Mouse (Mus musculus) hindbrain, embryonic 13.5 days (tissue): ENCODE results near the gene Rtel1. TPM values are rescaled to one million over a fixed set of nuclear protein-coding genes. Genes with fewer than 3 reads are reported as not detected.
"Not testable (repeated sequence)": the region's sequence is repeated elsewhere in the genome, so short reads cannot be mapped to it uniquely, and the experiment has no call there.

Source experiments
- ATAC-seq: fragments of 200-750 bp; cut with Nextera tagmentation; 2 replicates; pipeline ENCODE4 v1.8.0; 2017; ENCODE audit warnings: moderate TSS enrichment; ENCODE audit not compliant: low FRiP score
- H3K27ac ChIP-seq: fragments of 300-500 bp; sonication (generic); 2 replicates; pipeline ENCODE4 v1.5.1; 2015; ENCODE audit warnings: inconsistent platforms, mild to moderate bottlenecking, moderate library complexity
- H3K27me3 ChIP-seq: fragments of 300-500 bp; sonication (generic); 2 replicates; pipeline ENCODE4 v1.6.1; 2015; ENCODE audit warnings: mild to moderate bottlenecking, inconsistent platforms
- H3K36me3 ChIP-seq: fragments of 300-500 bp; sonication (generic); 2 replicates; pipeline ENCODE4 v1.6.1; 2015; ENCODE audit warnings: mild to moderate bottlenecking, inconsistent platforms
- H3K4me1 ChIP-seq: fragments of 300-500 bp; sonication (generic); replicated peaks from 2 replicates; pipeline ENCODE4 v1.6.1; 2015; ENCODE audit warnings: inconsistent platforms
- H3K4me2 ChIP-seq: fragments of 300-500 bp; sonication (generic); 2 replicates; pipeline ENCODE4 v1.6.1; 2015; ENCODE audit warnings: inconsistent platforms, mild to moderate bottlenecking, moderate library complexity
- H3K4me3 ChIP-seq: fragments of 300-500 bp; sonication (generic); 2 replicates; pipeline ENCODE4 v1.5.1; 2015; ENCODE audit warnings: mild to moderate bottlenecking, inconsistent platforms
- H3K9ac ChIP-seq: fragments of 300-500 bp; sonication (generic); 2 replicates; pipeline ENCODE4 v1.6.1; 2015; ENCODE audit warnings: mild to moderate bottlenecking, inconsistent platforms
- H3K9me3 ChIP-seq: fragments of 300-500 bp; sonication (generic); 2 replicates; pipeline ENCODE4 v1.6.1; 2016; ENCODE audit warnings: inconsistent platforms
- WGBS: fragments of 180-500 bp; shearing (Covaris S2); methylation state at CpG from one replicate; pipeline ENCODE4 v1.1.7; 2015; 5-methylcytosine and 5-hydroxymethylcytosine counted together
- polyA plus RNA-seq: library from polyadenylated mRNA; unstranded; fragments of >200 nt; fragmentation: Nextera tagmentation; extraction: Ambion mirVana; gene quantifications from 2 replicates; pipeline ENCODE4 v1.2.1, GENCODE M21; 2015

Rtel1 gene
- polyA plus RNA-seq, result 34.6 and 35.1 TPM in 2 replicates

DNA sequence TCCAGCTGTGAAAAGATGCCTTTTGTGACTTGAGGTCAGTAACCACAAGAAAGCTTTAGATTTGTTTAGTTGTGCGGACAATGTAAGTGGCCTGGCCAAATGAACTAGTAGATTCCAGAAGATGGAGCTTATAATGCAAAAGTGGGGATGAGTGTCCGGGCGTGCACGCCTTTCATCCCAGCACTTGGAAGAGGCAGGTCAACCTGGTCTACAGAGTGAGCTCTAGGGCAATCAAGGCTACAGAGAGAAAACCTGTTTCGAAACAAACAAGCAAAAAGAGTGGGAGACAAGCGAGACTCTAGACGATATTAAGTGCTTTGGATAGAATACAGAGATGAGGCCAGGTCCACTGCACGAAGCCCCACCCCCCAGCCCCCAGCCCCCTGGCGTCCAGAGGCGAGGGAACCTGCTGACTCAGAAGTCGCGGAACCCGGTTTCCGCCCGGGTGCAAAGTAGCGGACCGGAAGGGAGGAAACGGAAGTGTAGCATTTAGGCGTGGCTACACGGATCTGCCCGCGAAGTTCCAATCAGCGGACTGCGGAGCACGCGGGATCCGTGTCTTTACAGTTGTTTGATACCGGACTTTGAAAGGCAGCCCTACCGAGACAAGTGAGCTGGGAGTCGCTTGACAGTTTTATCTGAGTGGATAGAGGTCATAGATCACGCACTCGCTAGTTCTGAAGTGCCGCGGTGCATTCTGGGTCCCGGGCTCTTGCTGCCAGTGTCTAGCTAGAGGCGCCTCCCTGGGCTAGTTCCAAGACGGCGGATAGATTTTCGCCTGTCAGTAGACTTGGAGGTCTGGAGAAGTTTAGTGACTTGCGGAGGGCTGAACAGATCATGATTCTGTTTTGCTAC is at the start of gene Rtel1:
Gene Rtel1 (plus strand): TSS at position 492 of the 855 bp plus-strand sequence.
- no peaks in the 10 kb centered on the region for H3K9me3 ChIP-seq
- peak within 1 kb of the TSS; percentile 56 for H3K4me3 ChIP-seq
- H3K9ac ChIP-seq, result peak within 1 kb of the TSS; percentile 68
- peak within 1 kb of the TSS; percentile 72 for H3K4me2 ChIP-seq
- WGBS, result 7% methylated on average over 40 of the region's 40 CpGs
- H3K27me3 ChIP-seq, result peaks cover 15% of the 10 kb centered on the region; the same call in 1 of the 2 replicates
- H3K4me1 ChIP-seq, result peaks cover 21% of the 10 kb centered on the region
- H3K27ac ChIP-seq, result peak within 1 kb of the TSS; percentile 79
- peaks cover 25% of the 10 kb centered on the region for H3K36me3 ChIP-seq
- peak; percentile 92 for ATAC-seq

DNA sequence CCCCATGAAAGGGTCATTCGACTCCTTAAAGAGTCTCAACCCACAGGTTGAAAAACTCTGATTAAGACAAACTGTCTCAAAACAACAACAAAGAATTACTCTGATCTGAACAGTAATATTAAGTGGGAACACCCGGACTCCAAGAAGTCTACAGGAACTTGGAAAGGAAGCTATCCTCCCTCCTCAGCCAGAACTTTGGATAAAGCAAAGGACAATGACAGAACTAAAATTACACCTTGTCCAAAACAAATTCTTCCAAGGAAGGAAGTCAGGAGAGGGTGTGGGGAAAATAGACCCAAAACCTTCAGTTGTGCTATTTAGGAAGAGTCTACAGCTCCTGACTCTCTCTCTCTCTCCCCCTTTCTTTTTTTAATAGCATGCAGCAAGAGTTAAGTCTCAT is 47.4 kb upstream of the Rtel1 start:
- no peak overlapping the region for H3K4me2 ChIP-seq
- H3K9me3 ChIP-seq, result no peaks in the 10 kb centered on the region
- no peak overlapping the region for H3K9ac ChIP-seq
- ATAC-seq, result no peak
- peaks cover 73% of the 10 kb centered on the region for H3K36me3 ChIP-seq
- H3K4me3 ChIP-seq, result no peak overlapping the region
- no peak overlapping the region for H3K27ac ChIP-seq
- H3K27me3 ChIP-seq, result no peaks in the 10 kb centered on the region
- 97% methylated on average over 2 of the region's 2 CpGs for WGBS
- H3K4me1 ChIP-seq, result no peaks in the 10 kb centered on the region

DNA sequence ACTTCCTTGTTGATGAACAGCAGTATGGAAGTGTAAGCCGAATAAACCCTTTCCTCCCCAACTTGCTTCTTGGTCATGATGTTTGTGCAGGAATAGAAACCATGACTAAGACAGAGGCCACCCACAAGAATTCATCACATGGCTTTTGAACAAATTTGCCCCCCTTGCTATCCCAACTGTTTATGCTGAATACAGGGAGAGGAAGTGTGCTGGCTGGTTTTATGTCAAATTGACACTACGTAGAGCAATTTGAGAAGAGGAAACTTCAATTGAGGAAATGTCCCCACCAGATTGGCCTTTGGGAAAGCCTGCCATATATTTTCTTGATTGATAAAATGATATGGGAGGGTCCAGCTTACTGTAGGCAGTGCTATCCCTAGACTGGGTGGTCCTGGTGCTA is 45.7 kb upstream of the Rtel1 start:
- 89% methylated on average over 2 of the region's 2 CpGs for WGBS
- H3K27me3 ChIP-seq, result no peaks in the 10 kb centered on the region
- no peak overlapping the region for H3K4me3 ChIP-seq
- ATAC-seq, result no peak
- H3K4me2 ChIP-seq, result no peak overlapping the region
- no peak overlapping the region for H3K9ac ChIP-seq
- H3K9me3 ChIP-seq, result no peaks in the 10 kb centered on the region
- H3K4me1 ChIP-seq, result no peaks in the 10 kb centered on the region
- H3K27ac ChIP-seq, result no peak overlapping the region
- H3K36me3 ChIP-seq, result peaks cover 80% of the 10 kb centered on the region

DNA sequence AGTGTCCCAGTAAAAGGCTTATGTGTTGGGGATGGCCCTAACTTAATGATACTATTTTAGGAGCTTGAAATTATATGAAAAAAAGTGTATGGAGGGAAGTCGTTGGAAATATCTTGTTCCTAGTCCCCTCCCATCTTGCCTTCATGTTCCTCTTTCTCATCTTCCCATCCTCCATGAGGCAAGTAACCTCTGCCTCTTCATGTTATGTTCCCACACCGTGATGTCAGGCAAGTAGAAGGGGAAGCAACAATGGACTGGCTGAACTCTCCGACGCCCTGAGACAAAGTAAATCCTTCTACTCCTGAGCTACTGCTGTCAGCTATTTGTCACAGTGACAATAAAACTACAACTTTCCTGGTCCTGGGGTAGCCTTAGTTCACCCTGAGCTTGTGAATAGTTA is 44.9 kb upstream of the Rtel1 start:
- Histone ChIP-seq H3K27me3 (no peaks in the 10 kb centered on the region), H3K36me3 (peaks cover 76% of the 10 kb centered on the region), H3K27ac (no peak overlapping the region), H3K9ac (no peak overlapping the region), H3K4me3 (no peak overlapping the region), H3K4me2 (no peak overlapping the region), H3K4me1 (no peaks in the 10 kb centered on the region), H3K9me3 (no peaks in the 10 kb centered on the region)
- 74% methylated on average over 4 of the region's 4 CpGs for WGBS
- ATAC-seq, result no peak

DNA sequence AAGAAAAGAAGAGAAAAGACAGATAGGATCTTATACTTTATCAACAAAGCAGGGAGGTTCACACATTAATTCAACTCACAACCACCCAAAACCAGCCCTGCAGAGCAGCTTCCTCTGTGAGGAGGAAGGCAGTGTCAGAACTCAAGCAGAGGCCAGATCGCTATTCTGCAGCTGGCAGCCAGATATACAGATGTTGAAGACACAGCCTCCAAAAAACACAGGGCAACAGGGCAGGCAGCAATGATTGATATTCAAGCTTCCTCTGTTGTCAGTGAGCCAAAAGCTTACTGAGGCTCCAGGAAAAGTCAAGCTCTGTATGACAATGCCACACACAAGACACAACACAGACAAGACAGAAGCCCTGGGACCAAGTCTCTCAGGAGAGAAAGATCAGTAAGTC is 42.8 kb upstream of the Rtel1 start:
- H3K9me3 ChIP-seq, result no peaks in the 10 kb centered on the region
- WGBS, result 90% methylated on average over 1 of the region's 1 CpGs
- no peaks in the 10 kb centered on the region for H3K27me3 ChIP-seq
- H3K4me1 ChIP-seq, result no peaks in the 10 kb centered on the region
- H3K27ac ChIP-seq, result no peak overlapping the region
- H3K4me2 ChIP-seq, result no peak overlapping the region
- H3K4me3 ChIP-seq, result no peak overlapping the region
- H3K36me3 ChIP-seq, result peaks cover 59% of the 10 kb centered on the region
- ATAC-seq, result no peak
- no peak overlapping the region for H3K9ac ChIP-seq

DNA sequence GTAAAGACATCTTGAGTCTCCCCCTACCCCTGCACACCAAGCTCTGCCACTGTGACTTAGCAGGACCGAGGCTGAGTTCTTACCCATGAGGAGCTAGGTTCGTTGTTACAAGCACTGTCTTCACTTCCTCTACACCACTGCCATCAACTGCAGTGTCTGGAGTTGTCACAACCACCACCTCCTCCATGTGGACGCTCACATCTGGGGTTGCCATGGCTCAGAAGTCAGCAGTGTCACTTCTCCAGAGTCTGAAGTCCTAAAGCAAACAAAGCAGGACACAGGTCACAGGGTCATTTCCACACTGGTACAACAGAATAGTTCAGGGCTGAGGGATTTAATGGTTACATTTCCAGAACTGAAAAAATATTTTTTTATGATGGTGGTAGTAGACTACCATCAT is 41.7 kb upstream of the Rtel1 start:
- Histone ChIP-seq H3K4me2 (no peak overlapping the region), H3K9ac (no peak overlapping the region), H3K27me3 (no peaks in the 10 kb centered on the region), H3K27ac (no peak overlapping the region), H3K4me3 (no peak overlapping the region), H3K36me3 (peaks cover 59% of the 10 kb centered on the region), H3K9me3 (no peaks in the 10 kb centered on the region), H3K4me1 (no peaks in the 10 kb centered on the region)
- 86% methylated on average over 3 of the region's 3 CpGs for WGBS
- no peak for ATAC-seq

DNA sequence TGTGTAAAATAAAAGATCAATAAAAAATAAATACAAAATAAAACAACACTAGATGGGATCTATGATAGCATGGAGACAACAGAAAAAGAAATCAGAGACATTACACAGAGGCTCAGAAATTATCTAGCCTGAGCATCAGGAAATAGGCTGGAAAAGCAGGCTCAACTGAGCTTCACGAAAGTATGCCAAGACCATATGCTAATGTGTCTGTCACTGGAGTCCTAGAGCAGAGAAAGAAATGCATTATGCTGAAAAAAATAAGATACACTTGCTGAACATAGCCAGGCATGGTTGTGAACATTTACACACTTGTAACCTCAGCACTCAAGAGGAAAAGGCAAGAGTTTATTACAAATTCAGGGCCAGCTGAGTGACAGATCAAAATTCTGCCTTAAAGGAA is 39.6 kb upstream of the Rtel1 start:
- Histone ChIP-seq H3K9ac (no peak overlapping the region), H3K36me3 (peaks cover 52% of the 10 kb centered on the region), H3K4me1 (no peaks in the 10 kb centered on the region), H3K27ac (no peak overlapping the region), H3K4me3 (no peak overlapping the region), H3K9me3 (no peaks in the 10 kb centered on the region), H3K4me2 (no peak overlapping the region), H3K27me3 (no peaks in the 10 kb centered on the region)
- ATAC-seq, result no peak
- 74% methylated on average over 1 of the region's 1 CpGs for WGBS

DNA sequence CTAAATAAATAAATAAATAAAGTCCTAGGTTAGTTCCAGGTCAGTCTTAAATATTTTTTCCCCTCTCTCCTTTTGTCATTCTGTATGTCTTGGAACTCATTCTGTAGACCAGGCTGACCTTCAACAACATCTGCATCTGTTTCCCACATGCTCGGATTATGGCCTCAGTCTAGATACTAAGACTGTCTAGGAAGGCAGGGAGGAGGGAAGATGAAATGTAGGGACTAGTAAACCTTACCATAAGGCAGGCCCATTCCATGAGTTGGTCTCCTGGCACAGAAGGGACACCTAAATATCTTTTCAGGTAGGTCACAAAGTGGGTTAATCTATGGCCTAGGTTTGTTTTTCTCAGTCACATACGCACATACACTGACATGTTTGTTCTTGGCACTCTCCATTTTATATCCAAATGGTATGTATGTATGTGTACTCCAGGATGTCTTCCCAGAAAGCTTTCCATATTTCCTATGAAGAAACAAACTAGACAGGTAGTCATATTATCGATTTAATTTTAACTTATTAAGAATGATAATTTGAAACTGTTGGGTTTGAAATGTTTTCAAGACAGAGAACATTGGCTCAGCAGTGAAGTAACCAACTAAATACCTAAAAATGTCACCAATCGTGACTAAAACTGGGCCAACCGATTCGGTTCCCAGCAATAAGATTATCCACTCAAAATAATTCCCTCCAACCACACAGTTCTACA is 32.8 kb upstream of the Rtel1 start:
- H3K9me3 ChIP-seq, result no peaks in the 10 kb centered on the region
- H3K4me3 ChIP-seq, result peak overlapping the region; percentile 66
- peak overlapping the region; percentile 98 for H3K27ac ChIP-seq
- peaks cover 22% of the 10 kb centered on the region for H3K4me1 ChIP-seq
- peak overlapping the region; percentile 63 for H3K4me2 ChIP-seq
- peak overlapping the region; percentile 89 for H3K9ac ChIP-seq
- ATAC-seq, result no peak
- H3K36me3 ChIP-seq, result peaks cover 20% of the 10 kb centered on the region
- WGBS, result 62% methylated on average over 6 of the region's 6 CpGs
- no peaks in the 10 kb centered on the region for H3K27me3 ChIP-seq

DNA sequence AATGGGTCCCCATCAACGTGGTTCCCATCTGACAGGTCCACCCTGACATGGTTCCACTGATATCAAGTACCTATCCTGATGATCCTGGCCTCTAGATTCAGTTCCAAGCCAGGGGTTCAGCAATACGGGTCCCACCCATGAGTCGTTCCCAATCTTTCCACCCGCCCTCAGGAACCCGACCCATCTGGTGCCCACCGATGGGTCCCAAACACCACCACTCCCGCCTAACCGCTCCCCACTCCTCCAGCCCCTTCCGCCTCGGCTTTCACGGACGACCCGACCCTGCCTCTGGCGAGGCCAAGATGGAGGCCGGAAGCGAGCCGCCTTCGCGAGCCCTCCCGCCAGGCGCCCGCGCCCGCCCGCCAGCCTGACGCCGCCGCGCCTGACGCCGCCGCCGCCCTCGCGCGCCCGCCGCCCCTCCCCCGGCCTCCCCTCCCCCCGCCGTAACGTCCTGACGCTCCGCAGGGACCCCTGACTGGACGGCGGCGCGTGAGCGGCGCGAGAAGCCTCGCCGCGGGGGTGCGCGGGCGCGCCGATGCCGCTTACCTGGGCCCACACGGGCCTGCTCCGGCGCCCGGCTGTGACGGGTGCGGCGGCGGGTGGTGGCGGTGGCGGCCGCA is 32.1 kb upstream of the Rtel1 start:
- no peaks in the 10 kb centered on the region for H3K9me3 ChIP-seq

DNA sequence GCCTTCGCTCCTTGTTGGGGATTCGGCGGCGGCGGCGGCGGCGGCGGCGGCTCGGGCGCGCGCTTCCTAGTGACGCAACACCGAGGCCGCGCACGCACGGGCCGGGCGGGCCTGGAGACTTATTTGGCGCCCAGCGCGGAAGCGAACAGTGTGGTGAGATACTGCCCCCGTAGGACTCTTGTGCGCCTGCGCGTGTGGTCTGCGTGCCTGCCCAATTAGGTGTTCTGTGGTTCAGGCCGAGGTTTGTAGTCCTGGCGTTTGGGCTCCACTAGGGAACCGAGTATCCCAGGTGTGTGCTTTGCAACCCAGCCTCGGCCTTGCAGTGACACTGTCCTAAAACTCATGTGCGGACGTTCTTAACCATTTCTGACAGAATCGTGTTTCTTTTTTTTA is 31.6 kb upstream of the Rtel1 start, which contains the start of gene Gmeb2:
Gene Gmeb2 (minus strand): TSS at position 78 of the 393 bp plus-strand sequence.
- peak within 1 kb of the TSS; percentile 66 for H3K4me3 ChIP-seq
- peak; percentile 96 for ATAC-seq
- under 1% methylated on average over 25 of the region's 38 CpGs for WGBS
- H3K9me3 ChIP-seq, H3K27me3 ChIP-seq: not testable (repeated sequence)
- peak within 1 kb of the TSS; percentile 89 for H3K9ac ChIP-seq
- peak within 1 kb of the TSS; percentile 98 for H3K27ac ChIP-seq
- peaks cover 22% of the 10 kb centered on the region for H3K4me1 ChIP-seq
- peaks cover 15% of the 10 kb centered on the region for H3K36me3 ChIP-seq
- H3K4me2 ChIP-seq, result peak within 1 kb of the TSS; percentile 64

More for the DNA sequence above, 32.1 kb upstream of the Rtel1 start:
- no peaks in the 10 kb centered on the region for H3K27me3 ChIP-seq
- peak overlapping the region; percentile 89 for H3K9ac ChIP-seq
- H3K4me3 ChIP-seq, result peak overlapping the region; percentile 66
- H3K36me3 ChIP-seq, result peaks cover 16% of the 10 kb centered on the region
- peak overlapping the region; percentile 63 for H3K4me2 ChIP-seq
- H3K4me1 ChIP-seq, result peaks cover 22% of the 10 kb centered on the region
- H3K27ac ChIP-seq, result peak overlapping the region; percentile 98
- ATAC-seq, result peak; percentile 91
- WGBS, result under 1% methylated on average over 16 of the region's 71 CpGs

DNA sequence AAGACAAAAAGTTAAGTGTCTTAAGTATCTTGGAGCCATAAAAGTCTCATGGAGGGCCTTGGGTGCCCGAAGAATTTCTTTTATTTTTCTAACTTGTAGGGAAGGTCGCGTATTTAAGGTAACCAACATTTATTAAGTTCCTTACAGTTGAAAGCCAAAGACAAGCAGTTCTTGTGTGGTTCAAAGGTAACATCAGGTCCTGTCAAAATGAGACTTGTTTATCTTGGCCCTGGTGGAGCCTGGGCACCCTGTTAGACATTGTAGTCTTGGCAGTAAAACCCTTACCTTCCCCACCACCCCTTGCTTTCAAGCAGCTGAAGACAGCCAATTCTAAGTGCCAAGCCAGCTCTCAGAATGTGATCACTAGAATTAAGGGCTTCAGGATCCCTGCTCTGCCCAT is 30.8 kb upstream of the Rtel1 start:
- Histone ChIP-seq H3K27ac (no peak overlapping the region), H3K9ac (no peak overlapping the region)
- 92% methylated on average over 3 of the region's 3 CpGs for WGBS

DNA sequence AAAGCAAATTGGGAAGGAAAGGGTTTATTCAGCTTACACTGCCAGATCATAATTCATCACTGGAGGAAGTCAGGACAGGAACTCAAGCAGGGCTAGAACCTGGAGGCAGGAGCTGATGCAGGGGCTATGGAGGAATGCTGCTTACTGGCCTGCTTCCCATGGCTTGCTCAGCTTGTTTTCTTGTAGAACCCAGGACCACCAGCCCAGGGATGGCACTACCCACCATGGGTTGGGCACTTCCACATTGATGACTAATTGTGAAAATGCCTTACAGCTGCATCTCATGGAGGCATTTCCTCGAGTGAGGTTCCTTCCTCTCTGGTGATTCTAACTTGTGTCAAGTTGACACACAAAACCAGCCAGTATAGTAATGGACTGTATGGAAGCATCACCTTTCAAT is 28.6 kb upstream of the Rtel1 start:
- no peaks in the 10 kb centered on the region for H3K9me3 ChIP-seq

More for the DNA sequence above, 30.8 kb upstream of the Rtel1 start:
- peak overlapping the region; percentile 66 for H3K4me3 ChIP-seq
- H3K36me3 ChIP-seq, result peaks cover 9% of the 10 kb centered on the region
- H3K4me1 ChIP-seq, result peaks cover 22% of the 10 kb centered on the region
- ATAC-seq, result no peak
- H3K4me2 ChIP-seq, result peak overlapping the region; percentile 64
- no peaks in the 10 kb centered on the region for H3K27me3 ChIP-seq
- no peaks in the 10 kb centered on the region for H3K9me3 ChIP-seq

More for the DNA sequence above, 28.6 kb upstream of the Rtel1 start:
- H3K27me3 ChIP-seq, result no peaks in the 10 kb centered on the region
- H3K4me3 ChIP-seq, result no peak overlapping the region
- no peak overlapping the region for H3K4me2 ChIP-seq
- 92% methylated on average over 1 of the region's 1 CpGs for WGBS
- peaks cover 22% of the 10 kb centered on the region for H3K4me1 ChIP-seq
- H3K9ac ChIP-seq, result no peak overlapping the region
- no peak for ATAC-seq
- H3K27ac ChIP-seq, result no peak overlapping the region
- peaks cover 9% of the 10 kb centered on the region for H3K36me3 ChIP-seq
